Mouse (Mus musculus): ENCODE data around the gene Ndufb3. TPM values are rescaled to one million over a fixed set of nuclear protein-coding genes. Genes with fewer than 3 reads are reported as not detected.
"Not testable (repeated sequence)": the region's sequence is repeated elsewhere in the genome, so short reads cannot be mapped to it uniquely, and the experiment has no call there.

The Ndufb3 gene
- 100 to 1,000 TPM; 105 to 107 TPM for total RNA-seq (2021)
- long read RNA-seq, experiment 1, transcript Ndufb3-201 (3 exons, 763 nt), result major isoform, 81 of 222 reads
- long read RNA-seq, experiment 1, partial matches to known transcripts, result 141 of 222 reads
- long read RNA-seq, experiment 1, other reads (novel, unspliced or antisense), result 0 of 222 reads
- long read RNA-seq, experiment 2, transcript Ndufb3-201 (3 exons, 763 nt), result major isoform, 68 of 182 reads
- long read RNA-seq, experiment 2, partial matches to known transcripts, result 113 of 182 reads
- long read RNA-seq, experiment 2, other reads (novel, unspliced or antisense), result 1 of 182 reads

DNA sequence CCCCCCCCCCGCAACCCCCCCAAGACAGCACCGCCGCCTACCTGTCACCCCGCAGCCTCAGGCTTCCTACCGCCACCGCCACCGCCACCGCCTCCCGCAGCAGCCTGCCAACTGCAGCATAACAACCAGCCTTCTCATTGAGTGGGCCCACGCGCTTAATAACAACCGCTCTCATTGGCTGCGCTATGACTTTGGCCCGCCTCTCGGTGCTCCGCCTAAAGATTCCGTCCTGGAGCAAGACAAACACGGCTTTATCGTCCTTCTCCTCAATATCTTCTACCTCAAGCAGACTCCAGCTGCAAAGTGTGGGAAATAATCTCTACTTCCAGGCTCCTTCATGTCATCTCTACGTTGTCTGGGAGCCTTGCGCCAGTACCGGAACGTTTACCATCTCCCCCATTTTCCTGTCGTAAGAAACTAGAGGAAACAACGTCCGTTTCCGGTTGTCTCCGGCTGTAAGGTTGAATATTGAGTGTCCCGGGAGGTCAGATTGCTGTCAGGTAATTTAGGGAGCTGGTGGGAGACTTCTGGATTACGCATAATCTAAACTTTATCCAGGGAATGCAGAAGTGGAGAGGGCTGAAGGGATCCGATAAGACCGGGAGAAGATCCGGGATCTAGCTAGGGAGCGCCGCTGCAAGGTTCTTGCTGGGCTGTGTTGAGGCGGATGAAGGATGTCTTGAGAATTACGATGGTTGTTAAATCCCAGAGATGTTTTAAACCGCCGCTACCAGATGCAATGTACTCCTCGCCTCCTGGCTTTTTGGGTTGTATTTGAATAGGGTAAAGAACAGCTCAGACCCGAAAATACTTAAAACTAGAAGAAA, at the start of gene Ndufb3, which contains the start of gene Fam126b:
Gene Ndufb3 (plus strand): TSS at position 214 of the 827 bp plus-strand sequence.
Gene Fam126b (minus strand): TSS at position 153 of the 827 bp plus-strand sequence.
- intact Hi-C loops (cut with DNase I), result loop anchor here (5.0 to 10.0 kb wide), 2 partner anchors 88 to 156 kb away; no protein-coding TSS in a partner anchor
- DNase-seq (ENCODE audit: low spot score in 2 of 2), result peak; percentile 92 to 94

DNA sequence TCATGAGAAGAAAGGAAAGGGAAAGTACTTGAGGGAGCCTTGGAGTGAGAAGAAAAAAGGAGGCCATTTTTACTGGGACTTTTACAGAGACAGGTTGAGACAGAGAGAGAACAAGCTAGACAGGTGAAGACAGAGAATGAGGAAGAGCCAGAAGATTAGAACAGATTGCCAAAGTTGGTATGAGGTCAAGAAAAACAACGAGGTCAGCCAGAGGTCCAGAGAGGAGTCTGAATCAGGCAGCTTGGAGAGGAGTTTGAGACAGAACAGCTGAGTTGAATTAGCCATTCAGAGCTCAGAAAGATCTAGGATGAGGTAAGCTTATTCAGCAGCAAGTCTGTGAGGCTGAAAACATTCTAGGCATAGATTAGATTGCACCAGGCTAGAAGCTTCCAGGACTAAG, 44.8 kb upstream of the Ndufb3 start:
- intact Hi-C loops (cut with DNase I), result no loop called here
- DNase-seq (ENCODE audit: low spot score in 2 of 2), result no peak

DNA sequence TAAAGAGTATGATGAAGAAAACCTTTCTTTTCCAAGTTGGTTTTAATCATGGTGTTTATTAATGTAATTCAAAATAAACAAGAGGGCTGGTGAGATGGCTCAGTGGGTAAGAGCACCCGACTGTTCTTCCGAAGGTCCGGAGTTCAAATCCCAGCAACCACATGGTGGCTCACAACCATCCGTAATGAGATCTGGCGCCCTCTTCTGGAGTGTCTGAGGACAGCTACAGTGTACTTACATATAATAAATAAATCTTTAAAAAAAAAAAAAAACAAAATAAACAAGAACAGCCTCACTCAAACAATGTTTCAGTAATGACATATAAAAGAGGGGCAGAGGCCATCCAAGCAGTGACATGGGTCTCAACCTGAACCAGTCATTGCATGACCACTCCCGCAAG, 25.8 kb upstream of the Ndufb3 start:
- DNase-seq (ENCODE audit: low spot score in 2 of 2); intact Hi-C loops (cut with DNase I): not testable (repeated sequence)

GRCm38 (mm10) chr1:58562455-58562854, 23.7 kb upstream of the Ndufb3 start:
- DNase-seq (ENCODE audit: low spot score in 2 of 2), result peak; percentile 31 to 56
- intact Hi-C loops (cut with DNase I), result no loop called here

GRCm38 (mm10) chr1:58564981-58565380, 21.2 kb upstream of the Ndufb3 start:
- DNase-seq (ENCODE audit: low spot score in 2 of 2), result no peak
- intact Hi-C loops (cut with DNase I), result no loop called here

DNA sequence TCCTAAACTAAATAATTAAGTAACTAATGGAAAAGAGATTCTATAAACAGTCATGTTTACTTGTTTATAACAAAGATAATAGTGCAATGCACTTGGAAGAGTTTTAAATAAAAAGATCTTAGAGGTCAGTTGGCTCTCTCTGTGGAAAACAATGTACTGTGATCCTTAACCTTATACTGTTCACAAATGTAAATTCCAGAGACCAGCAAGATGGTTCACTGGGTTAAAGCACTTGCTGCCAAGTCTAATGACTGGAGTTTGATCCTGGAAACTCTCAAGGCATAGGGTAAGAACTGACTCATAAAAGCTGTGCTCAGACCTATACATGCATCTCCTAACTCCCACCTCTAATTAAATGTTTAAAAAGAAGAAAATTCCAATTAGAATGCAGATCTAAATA, 19.6 kb upstream of the Ndufb3 start:
- intact Hi-C loops (cut with DNase I), result no loop called here
- DNase-seq (ENCODE audit: low spot score in 2 of 2), result no peak

- intact Hi-C loops (cut with DNase I), result no loop called here
- no peak for DNase-seq (ENCODE audit: low spot score in 2 of 2)
These were observed 17.6 kb upstream of the Ndufb3 start for GRCm38 (mm10) chr1:58568456-58569130.

GRCm38 (mm10) chr1:58570437-58570836, 15.7 kb upstream of the Ndufb3 start:
- no peak for DNase-seq (ENCODE audit: low spot score in 2 of 2)
- intact Hi-C loops (cut with DNase I), result no loop called here

DNA sequence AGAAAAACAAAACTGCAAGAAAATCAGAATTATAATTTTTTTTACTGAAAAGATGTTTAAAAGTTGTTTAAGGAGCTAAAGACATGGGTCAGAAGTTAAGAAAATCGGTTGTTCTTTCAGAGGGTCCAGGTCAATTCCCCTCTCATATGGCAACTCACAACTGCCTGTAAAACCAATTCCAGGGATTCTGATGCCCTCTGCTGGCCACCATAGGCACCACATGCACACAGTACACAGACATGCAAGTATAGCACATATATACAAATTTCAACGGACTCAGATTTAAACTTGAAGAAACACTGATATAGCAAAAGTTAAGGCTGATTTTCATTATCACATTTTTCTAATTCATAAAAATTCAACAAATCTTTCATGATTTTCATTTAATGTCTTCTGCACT, 7.0 kb upstream of the Ndufb3 start:
- intact Hi-C loops (cut with DNase I), result no loop called here
- DNase-seq (ENCODE audit: low spot score in 2 of 2), result peak in 1 of 2 experiments; percentile 51

GRCm38 (mm10) chr1:58582611-58583010, 3.6 kb upstream of the Ndufb3 start:
- intact Hi-C loops (cut with DNase I), result loop anchor here (10.0 kb wide), 1 partner anchor 92 kb away; no protein-coding TSS in a partner anchor
- DNase-seq (ENCODE audit: low spot score in 2 of 2), result no peak

- intact Hi-C loops (cut with DNase I), result loop anchor here (10.0 kb wide), 1 partner anchor 91 kb away; no protein-coding TSS in a partner anchor
- peak in 1 of 2 experiments; percentile 17 for DNase-seq (ENCODE audit: low spot score in 2 of 2)
These were observed 1.9 kb upstream of the Ndufb3 start for GRCm38 (mm10) chr1:58584271-58584670.

GRCm38 (mm10) chr1:58585373-58586170, 612 bp upstream of the Ndufb3 start:
- DNase-seq (ENCODE audit: low spot score in 2 of 2), result peak; percentile 19 to 58
- intact Hi-C loops (cut with DNase I), result loop anchor here (5.0 to 10.0 kb wide), 2 partner anchors 89 to 157 kb away; no protein-coding TSS in a partner anchor

- intact Hi-C loops (cut with DNase I), result loop anchor here (5.0 to 10.0 kb wide), 2 partner anchors 87 to 155 kb away; no protein-coding TSS in a partner anchor
- DNase-seq (ENCODE audit: low spot score in 2 of 2), result no peak
These were observed 1.3 kb downstream of the Ndufb3 start for GRCm38 (mm10) chr1:58587491-58587890.

DNA sequence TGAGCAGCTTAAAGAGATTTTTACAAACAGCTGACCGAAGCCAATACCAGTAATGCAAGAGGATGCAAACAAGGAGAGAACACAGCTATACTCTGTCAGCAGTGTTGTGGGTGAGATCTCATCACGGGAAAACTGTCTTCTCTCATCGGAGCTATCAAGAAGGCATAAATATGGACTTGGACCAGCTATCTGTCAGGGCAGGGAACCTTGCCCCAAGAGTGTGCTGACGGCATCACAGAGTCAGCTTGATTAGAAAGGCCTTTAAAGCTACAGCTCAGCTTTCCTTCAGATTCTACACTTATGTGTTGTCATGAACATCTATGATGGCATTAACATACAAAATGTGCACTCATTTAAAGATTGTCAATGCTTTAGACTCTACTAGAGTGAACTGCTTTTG, 16.5 kb downstream of the Ndufb3 start:
- DNase-seq (ENCODE audit: low spot score in 2 of 2), result no peak
- intact Hi-C loops (cut with DNase I), result no loop called here

DNA sequence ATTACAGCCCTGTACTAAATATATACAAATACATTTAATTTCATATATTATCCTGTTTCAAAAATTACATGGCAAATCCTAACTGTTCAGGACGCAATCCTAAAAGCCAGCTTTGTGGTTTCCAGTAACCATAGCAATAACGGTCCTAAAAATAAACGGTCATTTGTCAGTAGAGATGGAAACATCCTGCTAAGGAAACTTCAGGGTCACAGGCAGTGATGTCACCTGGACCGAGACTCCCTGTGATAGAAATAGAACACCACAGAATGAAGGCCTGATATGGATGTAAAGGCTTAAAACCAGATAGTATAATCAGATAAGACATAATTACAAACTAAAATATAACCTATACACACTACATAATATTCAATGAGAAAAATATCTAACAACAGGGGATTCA, 17.6 kb downstream of the Ndufb3 start:
- no peak for DNase-seq (ENCODE audit: low spot score in 2 of 2)
- intact Hi-C loops (cut with DNase I), result no loop called here

GRCm38 (mm10) chr1:58609591-58609990, 23.4 kb downstream of the Ndufb3 start:
- intact Hi-C loops (cut with DNase I); DNase-seq (ENCODE audit: low spot score in 2 of 2): not testable (repeated sequence)

DNA sequence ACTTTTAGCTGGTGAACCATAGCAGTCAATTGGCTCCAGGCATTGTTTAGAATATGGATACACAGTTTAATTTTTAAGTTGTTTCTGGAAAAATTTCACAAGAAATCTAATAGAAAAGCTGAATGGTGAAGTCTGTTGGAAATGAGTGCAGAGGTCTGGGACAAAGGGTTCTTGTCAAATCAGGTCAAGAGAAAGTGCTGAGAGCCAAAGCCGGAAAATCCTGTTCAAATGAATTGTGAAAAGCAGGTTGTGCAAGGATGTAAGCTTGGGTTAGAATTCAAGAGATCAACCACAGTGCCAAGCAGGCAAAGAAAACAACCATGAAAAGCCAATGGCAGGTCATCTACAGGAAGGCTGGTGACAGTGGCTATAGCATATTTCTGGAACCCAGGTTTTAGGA, 24.0 kb downstream of the Ndufb3 start:
- intact Hi-C loops (cut with DNase I), result no loop called here

DNA sequence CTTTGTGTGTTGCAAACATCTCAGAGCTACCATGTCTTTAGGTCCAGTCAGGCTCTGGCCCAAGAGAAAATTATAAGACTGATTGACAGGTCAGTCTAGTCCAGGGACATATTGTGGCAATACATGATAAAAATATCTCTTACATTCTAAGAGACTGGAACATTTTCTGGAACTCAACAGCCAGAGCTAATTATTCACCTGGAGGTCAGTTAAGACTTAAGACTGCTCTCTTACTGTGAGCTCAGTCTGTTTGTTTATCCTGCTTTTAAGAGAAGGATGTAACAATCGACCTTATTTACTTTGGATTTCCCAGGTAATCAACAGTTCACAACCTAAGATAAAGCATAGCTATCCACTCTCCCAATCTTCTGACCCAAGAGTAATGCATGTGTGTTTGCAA, 24.4 kb downstream of the Ndufb3 start:
- no peak for DNase-seq (ENCODE audit: low spot score in 2 of 2)
- intact Hi-C loops (cut with DNase I), result no loop called here

More for the DNA sequence above, 24.0 kb downstream of the Ndufb3 start:
- DNase-seq (ENCODE audit: low spot score in 2 of 2), result no peak

- intact Hi-C loops (cut with DNase I), result no loop called here
- DNase-seq (ENCODE audit: low spot score in 2 of 2), result peak in 1 of 2 experiments; percentile 35
These were observed 27.6 kb downstream of the Ndufb3 start for GRCm38 (mm10) chr1:58613786-58614185.
